22 mouse cellular contexts compared by ENCODE assay signal in genomic region chr9:16293928-16294806, GRCm38 (mm10).
DNase-seq lines count a peak whose midpoint lies in the region; ATAC-seq and TF ChIP-seq lines count a peak whose summit lies in the region.
"Had no signal": no experiment of that assay in that cellular context is flagged by ENCODE, and none has a peak within 500 bp of the region (broad histone marks: within the 10 kb centered on the region; RNA-seq: fewer than 3 reads in every experiment).

No protein-coding gene starts in this region.

- no peak overlapping the region for H3K4me3 ChIP-seq in midbrain, embryonic 11.5 days (ENCODE audit: low read depth, low read length)
- H3K4me3 ChIP-seq in midbrain, embryonic 10.5 days = no peak overlapping the region
- H3K4me3 ChIP-seq in forebrain, embryonic 13.5 days = no peak overlapping the region
- H3K4me3 ChIP-seq in hindbrain, embryonic 16.5 days (ENCODE audit: low read length) = no peak overlapping the region
- no peak overlapping the region for H3K4me3 ChIP-seq in midbrain, postnatal 0 days (ENCODE audit: low read depth, low read length)
- no peak overlapping the region for H3K4me3 ChIP-seq in kidney, adult 2 months (ENCODE audit: insufficient read depth, low read depth, low read length)
- H3K4me3 ChIP-seq: embryonic facial prominence, embryonic 10.5 days; heart, embryonic 10.5 days; limb, embryonic 10.5 days; myocyte had no signal

- no peak overlapping the region for H3K9ac ChIP-seq in midbrain, embryonic 11.5 days (ENCODE audit: low read length)
- H3K9ac ChIP-seq in forebrain, embryonic 13.5 days = no peak overlapping the region
- H3K9ac ChIP-seq in hindbrain, embryonic 16.5 days (ENCODE audit: low read depth, low read length) = no peak overlapping the region
- H3K9ac ChIP-seq in midbrain, postnatal 0 days (replicated peaks; ENCODE audit: low read length, poor library complexity, severe bottlenecking) = no peak overlapping the region
- H3K9ac ChIP-seq: liver, postnatal 0 days had no signal

- no peak overlapping the region for H3K27ac ChIP-seq in midbrain, embryonic 11.5 days (ENCODE audit: low read depth, low read length)
- H3K27ac ChIP-seq in midbrain, embryonic 10.5 days (replicated peaks) = no peak overlapping the region
- H3K27ac ChIP-seq in forebrain, embryonic 13.5 days = peak overlapping the region; percentile 52
- H3K27ac ChIP-seq in hindbrain, embryonic 16.5 days (ENCODE audit: low read depth, low read length) = no peak overlapping the region
- H3K27ac ChIP-seq in midbrain, postnatal 0 days (ENCODE audit: low read depth, low read length) = peak overlapping the region; percentile 38; the same call in 1 of the 2 replicates
- no peak overlapping the region for H3K27ac ChIP-seq in kidney, adult 2 months (ENCODE audit: insufficient read depth, low read depth, low read length)
- H3K27ac ChIP-seq: embryonic facial prominence, embryonic 10.5 days; heart, embryonic 10.5 days; limb, embryonic 10.5 days had no signal

- no peaks in the 10 kb centered on the region for H3K27me3 ChIP-seq in midbrain, embryonic 11.5 days (ENCODE audit: control insufficient read depth, insufficient read depth, low read length)
- H3K27me3 ChIP-seq in midbrain, embryonic 10.5 days (ENCODE audit: low read depth, poor library complexity, severe bottlenecking) = no peaks in the 10 kb centered on the region
- no peaks in the 10 kb centered on the region for H3K27me3 ChIP-seq in forebrain, embryonic 13.5 days
- H3K27me3 ChIP-seq in hindbrain, embryonic 16.5 days (replicated peaks; ENCODE audit: control insufficient read depth, insufficient read depth, low read length) = no peaks in the 10 kb centered on the region
- no peaks in the 10 kb centered on the region for H3K27me3 ChIP-seq in midbrain, postnatal 0 days (ENCODE audit: insufficient read depth, low read length)
- H3K27me3 ChIP-seq in kidney, adult 2 months (replicated peaks; ENCODE audit: control insufficient read depth, insufficient read depth, low read length) = no peaks in the 10 kb centered on the region

- TF ChIP-seq POLR2A in kidney, adult 2 months (IDR thresholded peaks at IDR 0.05; ENCODE audit: low read depth, low read length) = no peak

- 74% methylated on average over 6 of the region's 6 CpGs for WGBS in midbrain, embryonic 11.5 days
- 82% methylated on average over 6 of the region's 6 CpGs for WGBS in midbrain, embryonic 10.5 days
- 24% methylated on average over 6 of the region's 6 CpGs for WGBS in forebrain, embryonic 13.5 days
- WGBS in hindbrain, embryonic 16.5 days = 29% methylated on average over 6 of the region's 6 CpGs
- WGBS in midbrain, postnatal 0 days = 32% methylated on average over 6 of the region's 6 CpGs
- 87% methylated on average over 6 of the region's 6 CpGs for WGBS in kidney, adult 2 months

- DNase-seq in midbrain, embryonic 11.5 days (ENCODE audit: low spot score, missing footprints) = peak; percentile 60
- no peak for DNase-seq in midbrain, embryonic 10.5 days (ENCODE audit: low spot score)
- DNase-seq in midbrain, postnatal 0 days (ENCODE audit: low spot score) = peak; percentile 46
- DNase-seq in spleen, postnatal 4 days (ENCODE audit: low spot score in 2 of 2) = no peak
- no peak for DNase-seq in kidney, adult 2 months
- DNase-seq: B cell, adult 2 months; cerebellum, adult 9-10 months; gastrocnemius, postnatal 36 days; kidney, adult 9 months; kidney, postnatal 36 days; liver, postnatal 0 days; lung, postnatal 10 days; right cerebral cortex, adult 18-20 months; thymus, postnatal 14 days had no signal

- no peaks in the 10 kb centered on the region for H3K9me3 ChIP-seq in midbrain, embryonic 11.5 days (ENCODE audit: control insufficient read depth, low read length)
- no peaks in the 10 kb centered on the region for H3K9me3 ChIP-seq in midbrain, embryonic 10.5 days (replicated peaks)
- no peaks in the 10 kb centered on the region for H3K9me3 ChIP-seq in forebrain, embryonic 13.5 days (replicated peaks)
- H3K9me3 ChIP-seq in hindbrain, embryonic 16.5 days (ENCODE audit: control insufficient read depth, low read length) = no peaks in the 10 kb centered on the region
- no peaks in the 10 kb centered on the region for H3K9me3 ChIP-seq in midbrain, postnatal 0 days (ENCODE audit: low read length)
- H3K9me3 ChIP-seq: embryonic facial prominence, embryonic 10.5 days; heart, embryonic 10.5 days; limb, embryonic 10.5 days had no signal

- no peak for ATAC-seq in midbrain, embryonic 11.5 days (ENCODE audit: low FRiP score)
- peak; percentile 58 for ATAC-seq in forebrain, embryonic 13.5 days
- 0 out of 2 replicates have a peak, but pooled peaks have one; percentile 32 for ATAC-seq in hindbrain, embryonic 16.5 days
- no peak for ATAC-seq in midbrain, postnatal 0 days (ENCODE audit: low FRiP score)
- no peak for ATAC-seq in erythroid progenitor cell, adult 5-6 weeks (replicated peaks; ENCODE audit: low FRiP score, poor library complexity, severe bottlenecking)
- ATAC-seq: inflammation-experienced regulatory T-cells, adult 6 months; liver, postnatal 0 days had no signal

- 0 out of 2 replicates have a peak, but pooled peaks cover 3% of the 10 kb centered on the region for H3K4me1 ChIP-seq in midbrain, embryonic 11.5 days (ENCODE audit: control insufficient read depth, insufficient read depth, low read length)
- H3K4me1 ChIP-seq in midbrain, embryonic 10.5 days = peaks cover 8% of the 10 kb centered on the region
- H3K4me1 ChIP-seq in forebrain, embryonic 13.5 days = peaks cover 37% of the 10 kb centered on the region
- H3K4me1 ChIP-seq in hindbrain, embryonic 16.5 days (ENCODE audit: control insufficient read depth, insufficient read depth, low read depth, low read length) = no peaks in the 10 kb centered on the region; the same call in 1 of the 2 replicates
- H3K4me1 ChIP-seq in midbrain, postnatal 0 days (ENCODE audit: insufficient read depth, low read length) = peaks cover 7% of the 10 kb centered on the region; the same call in 1 of the 2 replicates
- H3K4me1 ChIP-seq in kidney, adult 2 months (ENCODE audit: control insufficient read depth, insufficient read depth, low read length) = no peaks in the 10 kb centered on the region
- H3K4me1 ChIP-seq: heart, embryonic 10.5 days; limb, embryonic 10.5 days had no signal

- no peak overlapping the region for H3K4me2 ChIP-seq in midbrain, embryonic 11.5 days
- H3K4me2 ChIP-seq in forebrain, embryonic 13.5 days = no peak overlapping the region
- H3K4me2 ChIP-seq in hindbrain, embryonic 16.5 days (ENCODE audit: low read length) = no peak overlapping the region
- H3K4me2 ChIP-seq in midbrain, postnatal 0 days (ENCODE audit: low read depth, low read length, poor library complexity, severe bottlenecking) = no peak overlapping the region

- TF ChIP-seq CTCF in midbrain, postnatal 0 days (IDR thresholded peaks at IDR 0.05) = no peak
- TF ChIP-seq CTCF in kidney, adult 2 months (conservative IDR thresholded peaks at IDR 0.05; ENCODE audit: insufficient read depth, insufficient read length, low read depth, low read length) = no peak

- H3K36me3 ChIP-seq in midbrain, embryonic 11.5 days (ENCODE audit: control insufficient read depth, insufficient read depth, low read length) = no peaks in the 10 kb centered on the region
- no peaks in the 10 kb centered on the region for H3K36me3 ChIP-seq in midbrain, embryonic 10.5 days
- no peaks in the 10 kb centered on the region for H3K36me3 ChIP-seq in forebrain, embryonic 13.5 days (ENCODE audit: poor library complexity, severe bottlenecking)
- no peaks in the 10 kb centered on the region for H3K36me3 ChIP-seq in hindbrain, embryonic 16.5 days (ENCODE audit: control insufficient read depth, insufficient read depth, low read length)
- H3K36me3 ChIP-seq in midbrain, postnatal 0 days (ENCODE audit: insufficient read depth, low read length) = no peaks in the 10 kb centered on the region
- no peaks in the 10 kb centered on the region for H3K36me3 ChIP-seq in kidney, adult 2 months (ENCODE audit: control insufficient read depth, insufficient read depth, low read length)
- H3K36me3 ChIP-seq: embryonic facial prominence, embryonic 10.5 days; heart, embryonic 10.5 days; limb, embryonic 10.5 days had no signal

Comparison
In these comparisons a context has a peak if more than half of its experiments do, and no peak if none do; other contexts are left out.
1. DNase-seq: peak in midbrain, embryonic 11.5 days (single experiment) and midbrain, postnatal 0 days (single experiment); none in midbrain, embryonic 10.5 days (single experiment), spleen, postnatal 4 days (0 of 2) and kidney, adult 2 months (single experiment).
2. H3K27ac ChIP-seq: peak in forebrain, embryonic 13.5 days (single experiment) and midbrain, postnatal 0 days (single experiment); none in midbrain, embryonic 11.5 days (single experiment), midbrain, embryonic 10.5 days (single experiment), hindbrain, embryonic 16.5 days (single experiment) and kidney, adult 2 months (single experiment).
3. ATAC-seq: peak in forebrain, embryonic 13.5 days (single experiment) and hindbrain, embryonic 16.5 days (single experiment); none in midbrain, embryonic 11.5 days (single experiment), midbrain, postnatal 0 days (single experiment) and erythroid progenitor cell, adult 5-6 weeks (single experiment).